Mouse (Mus musculus): Measurements from ENCODE around the gene Treh. TPM values are rescaled to one million over a fixed set of nuclear protein-coding genes. Genes with fewer than 3 reads are reported as not detected.
A peak's percentile ranks its signal among the peaks of the same experiment; 100 is the strongest.

Treh gene
- total RNA-seq, 4 experiments from 2014 or later, result 0.28 TPM; not detected in 3

DNA sequence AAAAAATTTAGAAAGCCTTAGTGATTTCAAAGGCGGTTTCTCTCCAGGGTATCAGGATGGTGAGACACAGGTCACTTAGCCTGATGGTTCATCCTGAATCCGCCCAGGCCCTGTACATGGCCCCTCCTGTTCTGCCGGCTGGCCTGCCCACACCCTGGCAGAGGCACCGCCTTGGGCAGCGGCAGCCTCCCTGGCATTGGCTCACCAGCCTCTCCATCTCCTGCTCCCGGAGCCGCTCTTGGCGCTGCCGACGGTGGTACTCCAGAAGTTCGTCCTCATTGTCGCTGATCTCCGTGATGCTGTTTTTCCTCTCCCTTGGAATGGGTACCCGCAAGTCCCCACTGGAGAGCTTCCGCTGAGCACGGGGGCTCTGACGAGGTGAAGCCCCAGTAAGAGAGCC lies 42.1 kb downstream of the Treh start:
- DNase-seq (ENCODE audit: low spot score in 2 of 2), result no peak

DNA sequence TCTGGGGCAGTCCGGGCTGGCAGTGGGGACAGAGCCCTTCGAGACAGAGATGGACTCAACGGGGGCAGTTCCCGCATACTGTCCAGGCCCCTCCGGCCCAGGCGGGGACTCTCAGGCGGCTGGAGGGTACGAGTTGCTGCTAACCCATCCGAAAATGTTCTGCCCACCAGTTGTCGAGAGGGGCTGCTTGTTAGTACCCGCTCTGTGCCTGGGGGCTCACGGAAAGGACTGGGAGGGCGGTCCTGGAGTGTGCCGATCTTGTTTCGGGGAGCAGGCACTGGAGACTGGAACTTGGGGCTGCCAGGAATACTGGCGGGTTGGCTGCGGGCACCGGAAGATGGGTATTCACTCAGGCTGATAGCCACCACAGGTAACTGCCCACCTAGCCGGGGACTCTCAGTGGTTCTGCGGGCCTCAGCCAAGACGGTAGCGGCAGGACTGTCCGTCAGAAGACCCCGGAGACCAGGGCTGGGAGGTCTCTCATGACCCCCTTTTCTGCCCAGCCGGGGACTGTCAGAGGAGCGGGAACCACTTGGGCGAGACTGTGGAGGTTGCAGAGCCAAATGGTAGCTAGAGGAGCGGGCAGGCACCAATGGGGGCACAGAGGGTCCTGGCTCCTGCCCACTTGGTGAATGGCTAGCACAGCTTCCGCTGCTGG lies 42.8 kb downstream of the Treh start:
- DNase-seq (ENCODE audit: low spot score in 2 of 2), result no peak

DNA sequence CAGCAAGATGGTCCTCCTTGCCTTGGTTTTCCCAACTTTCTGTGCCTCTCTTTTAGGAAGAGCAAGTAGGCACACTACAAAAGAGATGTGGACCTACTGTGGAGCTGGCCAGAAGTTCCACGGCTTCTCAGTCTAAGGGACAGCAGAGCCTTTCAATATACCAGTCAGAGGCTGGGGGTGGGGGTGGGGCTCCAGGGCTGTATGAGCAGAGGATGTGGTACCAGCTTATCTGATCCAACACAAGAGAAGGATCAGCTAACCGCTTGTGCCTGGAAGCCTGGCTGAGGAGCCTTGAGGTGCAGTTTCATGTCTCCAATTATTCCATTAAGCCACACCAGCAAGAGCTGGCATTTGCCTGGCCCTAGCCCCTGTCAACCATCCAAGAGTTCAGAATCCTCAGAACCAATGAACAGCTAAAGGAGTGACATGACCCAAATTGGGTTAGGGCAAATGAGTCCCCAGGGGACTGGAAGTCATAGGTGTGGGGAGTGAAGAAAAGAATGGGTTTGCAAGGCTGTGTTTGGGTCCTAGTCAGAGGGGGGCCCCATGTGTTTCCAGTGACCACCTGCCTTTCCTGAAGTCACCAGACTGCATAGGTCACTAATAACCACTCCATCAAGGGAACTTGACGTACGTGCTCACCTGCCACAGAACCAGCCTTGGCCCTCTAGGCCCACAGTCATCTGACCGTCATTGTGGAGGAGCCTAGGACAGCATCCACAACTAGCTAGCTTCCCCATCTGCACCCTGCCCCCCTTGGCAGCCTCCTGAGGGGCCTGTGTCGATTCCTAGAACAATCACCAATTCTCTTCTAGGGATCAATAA lies 44.2 kb downstream of the Treh start:
- no peak for DNase-seq (ENCODE audit: low spot score in 2 of 2)

DNA sequence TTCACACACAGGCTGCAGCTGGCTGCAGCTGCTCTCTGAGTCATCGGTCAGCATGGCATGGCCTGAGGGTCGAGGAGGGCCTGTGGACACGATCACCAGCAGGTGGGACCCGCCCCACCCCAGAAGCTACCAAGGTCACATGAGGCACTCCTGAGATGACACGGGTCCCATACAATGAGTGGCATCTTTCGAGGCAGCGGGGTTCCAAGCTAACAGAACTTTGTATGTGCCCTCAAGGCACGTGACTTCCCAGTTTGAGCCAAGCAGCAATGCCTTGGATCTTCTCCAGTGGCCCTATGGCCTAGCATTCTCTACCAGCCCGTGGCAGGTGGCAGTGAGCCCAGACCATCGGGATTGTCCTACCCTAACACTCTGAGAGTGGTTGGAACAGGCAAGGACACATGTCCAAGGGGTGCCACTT lies 44.8 kb downstream of the Treh start:
- DNase-seq (ENCODE audit: low spot score in 2 of 2), result peak; percentile 41 to 81

DNA sequence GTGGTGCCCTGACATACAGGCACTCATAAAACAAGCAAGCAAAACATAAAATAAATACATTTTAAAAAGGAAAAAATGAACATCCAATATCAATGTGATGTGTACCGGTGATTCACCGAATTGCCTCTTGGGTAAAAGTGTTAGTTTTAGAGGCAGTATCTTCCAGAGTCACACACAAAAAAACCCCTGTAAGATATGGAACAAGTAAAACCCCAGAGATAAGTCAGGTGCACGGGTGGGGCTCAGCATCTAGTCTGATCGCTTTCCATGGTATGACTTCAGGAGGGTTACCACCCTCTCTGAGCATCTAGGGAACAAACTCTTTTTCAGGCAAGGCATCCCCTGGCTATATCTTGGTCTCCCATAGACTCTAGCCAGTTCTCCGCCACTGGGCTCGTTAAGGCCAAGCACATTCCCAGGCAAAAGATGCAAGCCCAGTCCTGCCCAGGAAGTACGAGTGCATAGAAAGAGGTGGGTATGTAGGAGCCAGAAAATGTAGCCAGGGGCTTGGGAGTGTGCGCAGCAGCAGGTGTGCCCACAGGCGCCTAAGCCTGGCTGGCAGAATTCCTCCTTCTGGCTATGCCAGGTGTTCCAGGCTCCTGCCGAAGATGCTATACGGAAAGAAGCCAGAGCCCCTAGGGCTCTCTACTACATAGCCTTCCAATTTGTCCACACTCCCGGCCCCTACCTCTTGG lies 46.1 kb downstream of the Treh start:
- DNase-seq (ENCODE audit: low spot score in 2 of 2), result no peak

DNA sequence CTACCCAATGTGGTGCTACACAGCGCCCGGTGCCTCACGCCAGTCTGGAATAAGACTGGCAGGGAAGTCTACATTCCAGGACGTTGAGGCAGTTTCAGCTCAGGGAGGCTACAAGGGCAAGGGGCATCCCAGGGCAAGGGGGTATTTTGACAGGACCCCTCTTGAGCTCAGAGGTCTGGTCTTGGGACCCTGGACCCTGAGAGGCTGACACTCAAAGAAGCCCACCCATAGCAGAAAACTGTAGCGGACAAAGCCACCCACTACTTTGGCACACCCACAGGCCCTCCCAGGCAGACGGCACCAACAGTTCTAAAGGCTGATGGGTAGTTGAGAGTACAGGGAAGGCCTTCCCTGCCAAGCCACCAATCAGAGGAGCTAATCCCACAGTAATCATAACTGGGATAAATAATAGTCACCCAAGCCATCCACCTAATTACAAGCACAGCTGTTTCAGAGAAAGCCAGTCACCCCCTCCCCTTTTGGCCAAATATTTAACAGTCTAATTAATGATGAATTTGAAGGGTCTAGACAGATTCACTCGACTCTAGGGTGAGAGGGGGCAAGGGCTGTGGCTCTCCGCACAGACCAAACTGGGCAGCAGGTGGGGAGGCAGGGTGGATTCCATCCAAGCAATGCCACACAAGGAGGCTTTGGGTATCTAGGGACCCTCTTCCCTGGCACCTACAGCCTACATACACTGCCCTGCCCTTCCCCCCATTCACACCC lies 46.8 kb downstream of the Treh start:
- no peak for DNase-seq (ENCODE audit: low spot score in 2 of 2)

DNA sequence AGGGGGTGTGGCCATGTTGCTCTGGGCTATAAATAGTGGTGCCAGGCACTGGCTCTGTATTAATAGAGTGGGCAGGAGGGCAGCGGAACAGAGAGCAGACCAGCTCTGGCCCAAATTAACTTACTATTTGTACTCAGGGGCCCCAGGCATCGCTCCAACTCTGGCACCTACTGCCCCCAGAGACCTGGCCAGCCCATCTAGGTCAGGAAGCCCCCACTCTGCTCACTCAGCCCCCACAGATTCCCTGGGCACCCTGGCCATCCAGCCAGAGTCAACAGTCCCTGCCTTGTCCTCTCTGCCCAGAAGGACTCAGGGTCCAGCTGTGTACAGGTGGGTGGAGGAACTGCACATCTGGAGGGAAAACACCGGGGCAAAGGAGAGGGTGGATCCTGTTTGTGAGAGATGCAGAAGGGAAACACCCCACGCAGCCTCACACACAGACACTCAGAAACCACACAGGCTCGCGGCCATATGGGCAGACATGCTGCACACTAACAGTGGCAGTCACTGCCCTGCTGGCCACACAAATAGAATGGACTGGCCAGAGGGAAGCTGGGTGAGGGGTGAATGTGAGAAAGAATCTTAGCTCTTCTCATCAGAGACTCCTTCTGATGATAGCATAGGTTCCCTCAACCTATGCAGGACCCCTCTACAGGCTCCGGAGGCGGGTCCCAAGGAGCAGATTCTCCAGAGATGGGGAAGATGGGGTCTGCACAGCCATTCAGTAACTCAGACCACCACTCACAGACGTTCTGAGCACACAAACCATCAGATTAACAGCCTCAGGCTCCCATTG lies 47.5 kb downstream of the Treh start:
- DNase-seq (ENCODE audit: low spot score in 2 of 2), result no peak

DNA sequence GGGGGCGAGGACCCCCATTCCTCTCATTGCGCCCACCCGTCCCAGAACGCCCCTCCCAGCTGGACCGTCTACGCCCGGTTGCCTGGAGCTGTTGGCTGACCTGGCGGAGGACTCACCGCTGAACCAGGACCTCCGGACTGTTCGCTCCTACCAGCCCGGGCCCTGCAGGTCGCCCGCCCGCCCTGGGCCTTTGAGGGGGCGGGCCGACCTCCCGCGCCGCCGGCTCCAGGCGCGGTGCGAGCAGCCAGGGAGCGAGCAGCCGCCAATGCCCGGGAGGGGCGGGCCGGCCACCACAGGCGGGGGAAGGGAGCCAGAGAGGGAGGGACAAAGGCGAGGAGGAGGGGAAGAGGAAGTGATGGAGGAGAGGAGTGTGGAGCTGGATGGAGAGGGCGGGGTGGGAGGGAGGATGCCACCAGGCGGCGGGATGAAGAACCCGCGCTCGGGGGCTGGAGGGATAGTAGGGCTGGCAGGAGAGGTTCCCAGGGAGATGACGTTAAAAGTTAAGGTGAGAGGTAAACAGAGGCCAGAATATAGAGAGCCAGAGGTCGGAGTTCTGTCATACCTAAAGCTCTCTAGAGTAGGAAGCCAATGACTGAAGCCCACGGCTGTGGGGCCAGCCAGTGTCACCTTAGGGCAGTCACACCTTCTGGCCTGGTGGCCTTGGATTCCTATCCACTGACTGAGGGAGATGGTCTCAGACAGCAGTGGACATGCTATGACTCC lies 48.3 kb downstream of the Treh start:
- peak; percentile 58 to 86 for DNase-seq (ENCODE audit: low spot score in 2 of 2)

DNA sequence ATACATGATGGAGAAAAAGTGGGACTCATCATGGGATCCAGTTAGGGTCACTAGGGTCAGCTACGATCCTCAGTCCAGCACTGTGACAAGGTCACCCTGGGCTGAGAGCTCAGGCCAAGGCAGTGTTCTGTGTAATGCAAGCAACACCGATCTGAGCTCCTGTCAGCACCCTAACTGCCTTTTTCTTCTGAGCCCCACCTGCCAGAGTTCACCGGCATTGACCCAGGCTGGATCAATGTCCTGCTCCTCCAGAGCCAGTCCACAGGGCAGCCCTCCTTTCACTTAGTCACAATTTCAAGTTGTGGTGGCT lies 48.8 kb downstream of the Treh start:
- DNase-seq (ENCODE audit: low spot score in 2 of 2), result no peak

DNA sequence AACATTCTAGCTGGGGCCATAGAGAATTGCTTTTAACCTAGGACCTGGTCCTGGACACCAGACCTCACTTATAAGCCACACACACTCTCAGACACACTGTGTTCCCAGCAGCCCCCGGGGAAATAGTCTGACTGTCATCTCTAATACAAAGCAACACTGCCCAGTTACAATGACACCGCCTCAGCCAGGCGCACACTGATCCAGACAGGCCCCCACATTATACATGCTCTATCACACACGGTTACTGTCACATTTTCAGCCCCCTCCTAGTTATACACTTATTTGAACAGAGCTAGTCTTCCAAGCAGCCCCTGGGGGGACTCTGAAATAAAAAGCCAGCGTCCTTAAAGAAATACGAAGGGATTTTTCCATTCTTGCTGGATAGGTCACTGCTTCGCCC lies 49.5 kb downstream of the Treh start:
- DNase-seq (ENCODE audit: low spot score in 2 of 2), result no peak

DNA sequence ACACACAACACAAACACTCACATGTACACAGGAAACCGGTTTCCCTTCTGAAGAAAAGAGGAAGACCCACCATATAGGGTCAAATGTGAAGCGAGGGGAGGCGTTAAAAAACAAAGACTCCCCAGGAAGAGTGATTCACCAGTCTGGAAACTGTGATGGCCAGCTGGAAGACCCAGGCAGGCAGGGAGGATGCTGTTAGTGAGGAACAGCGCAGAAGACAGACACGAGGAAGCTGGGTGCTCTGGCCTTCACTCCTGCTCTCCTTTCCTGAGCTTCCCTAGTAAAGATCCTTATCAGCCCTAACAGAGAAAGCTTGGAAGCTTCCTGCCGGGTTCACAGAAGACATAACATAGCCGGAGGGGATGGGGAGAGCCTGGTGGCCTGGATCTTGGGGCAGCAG lies 50.0 kb downstream of the Treh start:
- DNase-seq (ENCODE audit: low spot score in 2 of 2), result no peak

DNA sequence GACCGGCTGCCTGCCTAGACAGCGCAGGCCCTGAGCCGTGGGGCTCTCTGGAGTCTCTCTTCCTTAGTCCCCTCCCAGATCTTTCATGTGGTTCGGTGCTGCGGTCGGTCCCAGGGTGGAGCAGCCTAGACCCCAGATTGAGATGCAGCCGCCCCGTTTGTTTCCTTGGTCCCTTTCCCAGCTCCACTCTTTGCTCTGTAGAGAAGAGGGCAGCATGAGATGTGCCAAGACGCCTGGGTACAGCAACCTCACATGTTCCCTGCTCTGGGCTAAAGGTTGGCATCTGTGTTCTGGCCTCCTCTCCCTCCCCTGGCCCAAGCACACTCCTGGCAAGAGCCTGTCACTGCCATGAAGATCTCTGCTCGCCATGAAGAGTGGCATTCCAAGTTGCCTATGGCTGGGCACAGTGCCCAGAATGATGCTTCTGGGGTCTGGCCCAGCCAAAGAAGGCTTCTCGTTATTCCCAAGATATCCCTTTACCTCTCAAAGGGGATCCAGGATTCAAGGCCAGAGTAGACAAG lies 50.5 kb downstream of the Treh start:
- no peak for DNase-seq (ENCODE audit: low spot score in 2 of 2)

DNA sequence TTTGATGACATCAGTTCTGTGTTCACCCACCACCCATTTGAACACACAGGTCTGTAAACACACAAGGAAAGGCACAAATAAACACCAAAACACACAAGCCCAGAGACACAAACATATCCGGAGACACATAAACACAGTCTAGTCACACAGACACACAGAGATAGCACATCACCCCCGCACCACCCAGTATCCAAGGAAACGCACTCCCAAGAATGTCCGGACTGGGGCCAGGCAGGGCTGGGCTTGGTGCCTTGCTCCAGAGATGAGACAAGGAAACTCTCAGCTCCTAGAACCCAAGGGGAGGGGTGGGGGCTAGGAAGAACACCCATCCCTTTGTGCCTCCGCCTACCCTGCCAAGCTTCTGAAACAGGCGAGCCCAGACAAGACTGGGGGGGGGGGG lies 51.2 kb downstream of the Treh start:
- DNase-seq (ENCODE audit: low spot score in 2 of 2), result peak in 1 of 2 experiments; percentile 71

DNA sequence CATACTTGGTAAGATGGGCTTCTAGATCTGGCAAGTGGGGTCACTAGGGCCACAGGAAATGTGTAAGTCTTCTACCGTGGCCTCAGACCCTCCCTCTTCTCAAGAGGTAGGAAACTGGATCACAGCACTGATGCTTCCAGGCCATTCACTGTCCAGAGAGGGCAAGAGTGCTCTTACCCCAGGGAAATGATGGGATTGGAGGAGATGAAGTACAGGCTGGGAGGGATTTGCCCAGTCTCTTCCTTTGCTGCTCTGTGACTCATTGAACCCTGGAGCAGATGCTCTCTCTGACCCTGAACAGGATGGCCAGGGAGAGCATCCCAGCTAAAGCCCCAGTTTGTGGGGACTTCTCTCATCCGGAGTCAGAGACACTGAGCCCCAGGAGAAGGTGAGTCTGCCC lies 51.6 kb downstream of the Treh start:
- DNase-seq (ENCODE audit: low spot score in 2 of 2), result no peak

DNA sequence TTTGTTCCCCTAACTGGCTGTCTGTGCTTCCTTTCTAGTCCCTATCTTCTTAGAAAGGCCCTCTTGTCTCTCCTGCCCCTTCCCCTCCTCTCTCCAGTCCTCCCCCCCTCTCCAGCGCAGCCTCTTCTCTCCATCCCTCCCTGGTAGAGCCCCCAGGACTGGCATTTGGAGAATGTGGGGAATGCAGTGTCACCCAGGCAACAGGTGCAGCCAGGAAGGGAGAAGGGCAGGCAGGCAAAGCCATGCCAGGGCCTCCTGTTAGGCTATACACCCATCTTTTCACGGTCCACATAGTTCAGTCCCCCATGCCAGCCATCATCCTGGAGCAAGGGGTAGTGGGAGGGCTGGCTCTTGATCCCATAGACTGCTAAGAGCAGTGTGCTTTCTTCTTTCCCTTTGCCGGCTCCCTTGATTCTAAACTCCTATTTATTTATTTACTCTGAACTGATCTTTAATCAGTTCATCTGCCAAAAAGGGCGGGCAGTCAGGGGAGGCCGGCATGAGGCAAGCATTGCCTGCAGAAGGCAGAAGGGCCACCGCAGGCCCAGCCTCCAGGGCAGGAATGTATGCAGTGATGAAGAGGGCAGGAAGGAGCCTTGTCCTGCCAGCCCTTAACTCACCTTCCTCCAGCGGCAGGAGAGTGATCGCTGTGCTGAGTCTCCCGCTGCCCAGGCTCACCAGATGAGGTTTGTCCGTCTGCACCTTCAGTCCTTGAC lies 53.6 kb downstream of the Treh start:
- DNase-seq (ENCODE audit: low spot score in 2 of 2), result no peak

DNA sequence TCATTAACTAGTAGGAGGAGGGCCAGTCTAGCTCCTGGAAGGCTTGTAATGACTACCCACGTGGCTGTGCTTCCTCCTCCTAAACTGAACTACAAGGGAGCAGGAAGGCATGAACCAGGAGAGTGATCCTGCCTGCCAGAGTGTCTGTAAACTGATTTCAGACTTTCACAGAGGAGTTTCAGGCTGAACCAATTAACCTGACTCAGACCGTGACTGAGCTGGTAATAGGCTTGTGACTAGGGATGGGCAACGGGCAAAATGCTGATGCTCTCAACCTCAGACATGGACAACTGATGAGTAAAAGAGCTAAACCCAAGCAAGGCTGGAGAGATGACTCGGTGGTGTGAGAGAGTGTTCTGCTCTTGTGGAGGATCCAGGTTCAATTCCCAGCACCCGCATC lies 54.4 kb downstream of the Treh start:
- DNase-seq (ENCODE audit: low spot score in 2 of 2), result no peak

DNA sequence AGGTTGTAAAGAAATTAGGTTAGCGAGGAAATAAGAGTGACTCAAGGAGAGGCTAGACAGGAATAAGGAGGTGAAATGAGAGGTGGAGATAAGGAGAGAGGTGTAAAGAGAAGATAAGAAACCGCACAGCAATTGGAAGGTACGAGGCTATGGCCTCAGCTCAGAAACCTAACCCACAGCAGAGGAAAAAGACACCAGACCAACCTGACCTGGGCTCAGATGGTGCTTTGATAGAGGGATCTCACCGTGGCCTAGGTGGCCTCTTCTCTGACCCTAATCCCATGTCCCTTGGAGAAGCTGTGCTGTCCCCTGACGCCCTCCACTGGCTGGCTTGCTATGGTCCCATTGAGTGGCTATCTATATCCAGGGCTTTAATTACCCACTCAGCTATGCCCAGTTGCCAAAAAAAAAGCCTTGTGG lies 59.1 kb downstream of the Treh start:
- DNase-seq (ENCODE audit: low spot score in 2 of 2), result no peak

DNA sequence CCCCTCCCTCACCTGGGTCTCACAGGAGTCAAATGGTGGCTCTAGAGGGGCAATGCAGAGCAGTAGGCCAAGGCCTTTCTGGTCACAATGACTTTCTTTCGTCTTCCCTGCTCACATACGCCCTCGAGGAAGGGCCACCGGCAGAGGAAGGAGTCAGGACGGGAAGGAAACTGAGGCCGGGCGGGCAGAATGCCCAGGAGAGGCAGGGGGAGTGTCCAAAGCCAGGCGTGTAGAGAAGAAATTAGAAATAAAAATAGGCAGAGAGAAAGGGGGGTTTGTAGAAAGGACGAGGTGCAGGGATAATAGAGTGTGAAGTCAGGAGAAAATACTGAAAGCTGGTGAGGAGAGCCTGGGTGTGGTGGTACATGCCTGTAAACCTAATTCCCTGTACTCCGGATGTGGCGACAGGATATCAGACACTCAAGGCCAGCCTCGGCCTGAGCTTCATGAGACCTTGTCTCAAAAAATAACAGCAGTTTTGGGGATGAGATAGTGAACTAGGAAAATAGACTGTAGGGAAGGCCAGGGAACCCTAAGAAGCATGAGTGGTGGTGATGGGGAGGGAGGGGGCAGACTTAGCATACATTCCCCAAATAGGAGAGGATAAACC lies 60.0 kb downstream of the Treh start:
- no peak for DNase-seq (ENCODE audit: low spot score in 2 of 2)

Measured in left cerebral cortex, adult 8-10 months (tissue).